In genomic region chr3:102734313-102735030, GRCm38 (mm10) we compare ENCODE assay signal across 8 mouse cellular contexts. TPM values are rescaled to one million over a fixed set of nuclear protein-coding genes. Genes with fewer than 3 reads are reported as not detected.
DNase-seq lines count a peak whose midpoint lies in the region; ATAC-seq and TF ChIP-seq lines count a peak whose summit lies in the region.

TSS of gene Tspan2 (plus strand) at chr3:102734529.

- peaks cover 26% of the 10 kb centered on the region for H3K4me1 ChIP-seq in hindbrain, postnatal 0 days (ENCODE audit: insufficient read depth, low read length)

- H3K27me3 ChIP-seq in hindbrain, postnatal 0 days (ENCODE audit: insufficient read depth, low read length) = no peaks in the 10 kb centered on the region

- peak within 1 kb of the TSS; percentile 76 for H3K27ac ChIP-seq in hindbrain, postnatal 0 days

- H3K9me3 ChIP-seq in hindbrain, postnatal 0 days (ENCODE audit: low read length) = no peaks in the 10 kb centered on the region

- under 1% methylated on average over 53 of the region's 54 CpGs for WGBS in hindbrain, postnatal 0 days

- intact Hi-C loops in gastrocnemius, postnatal 14 days (cut with DNase I; ENCODE audit: low total_unique reads) = no loop called here
- intact Hi-C loops in left cerebral cortex, postnatal 36 days (cut with DNase I) = no loop called here

- no peak; the same call in 1 of the 2 replicates for TF ChIP-seq CTCF in hindbrain, postnatal 0 days (IDR thresholded peaks at IDR 0.05; ENCODE audit: low read depth)

- no peaks in the 10 kb centered on the region for H3K36me3 ChIP-seq in hindbrain, postnatal 0 days (ENCODE audit: insufficient read depth, low read length)

- ATAC-seq in hindbrain, postnatal 0 days = peak; percentile 74
- peak; percentile 40 for ATAC-seq in megakaryocyte progenitor cell, adult 5-6 weeks (replicated peaks; ENCODE audit: poor library complexity)

- peak within 1 kb of the TSS; percentile 74 for H3K4me3 ChIP-seq in hindbrain, postnatal 0 days (ENCODE audit: low read length)

- H3K4me2 ChIP-seq in hindbrain, postnatal 0 days (ENCODE audit: low read depth, low read length) = peak within 1 kb of the TSS; percentile 66

- H3K9ac ChIP-seq in hindbrain, postnatal 0 days (replicated peaks; ENCODE audit: low read length) = peak within 1 kb of the TSS; percentile 72

- peak; percentile 67 to 85 for DNase-seq in adrenal gland, adult (ENCODE audit: inconsistent age in 2 of 2, low spot score in 1 of 2)
- DNase-seq in cerebellum, postnatal 36 days = peak; percentile 51 to 67
- peak; percentile 70 for DNase-seq in gastrocnemius, postnatal 14 days
- DNase-seq in hindbrain, postnatal 0 days (ENCODE audit: low spot score) = peak; percentile 54
- DNase-seq in left cerebral cortex, postnatal 36 days (ENCODE audit: low spot score in 2 of 2) = peak in 1 of 2 experiments; percentile 60
- peak; percentile 56 for DNase-seq in right cerebral cortex, postnatal 4 days
- DNase-seq in urinary bladder, postnatal 4 days (ENCODE audit: low spot score in 2 of 2) = peak; percentile 63 to 79

RNA-seq across cellular contexts. Expression of gene Tspan2, which starts in this region (rescaled TPM):
- 10 to 100 TPM; 11.2 to 14.4 TPM for total RNA-seq in gastrocnemius, postnatal 14 days (2021)
- total RNA-seq in hindbrain, postnatal 0 days (2014; rRNA removed) = 20.3 and 22.5 TPM in 2 replicates
- polyA plus RNA-seq in hindbrain, postnatal 0 days (2015; fragmentation: Nextera tagmentation; extraction: Ambion mirVana) = 19.4 and 20.0 TPM in 2 replicates
- 100 to 1,000 TPM in 1 of 2 experiments, 10 to 100 TPM in 1; 72.9 to 121 TPM for total RNA-seq in left cerebral cortex, postnatal 36 days (2021)
- 45.7 and 54.5 TPM in 2 replicates for total RNA-seq in megakaryocyte progenitor cell, adult 5-6 weeks (2015)
- total RNA-seq in megakaryocyte progenitor cell, adult 5-6 weeks (2017) = 17.8 and 22.1 TPM in 2 replicates
